Mouse (Mus musculus) kidney, adult 11 months (tissue): ENCODE measurements around the gene A030003K21Rik.
"Not testable (repeated sequence)": the region's sequence is repeated elsewhere in the genome, so short reads cannot be mapped to it uniquely, and the experiment has no call there.

Source experiments
- DNase-seq: peaks from one replicate; pipeline ENCODE4 v3.0.0; 2022

The A030003K21Rik gene

GRCm38 (mm10) chr1:82943295-82943694 lies at the start of gene A030003K21Rik:
A030003K21Rik (minus strand) TSS chr1:82943388.
- not testable (repeated sequence) for DNase-seq

- peak; percentile 78 for DNase-seq
Observed at GRCm38 (mm10) chr1:82992093-82992492, 48.9 kb upstream of the A030003K21Rik start.

- DNase-seq: no peak
Observed at GRCm38 (mm10) chr1:82991596-82991995, 48.4 kb upstream of the A030003K21Rik start.

GRCm38 (mm10) chr1:82991062-82991461 lies 47.9 kb upstream of the A030003K21Rik start:
- peak; percentile 28 for DNase-seq

- no peak for DNase-seq
Observed at GRCm38 (mm10) chr1:82987530-82988198, 44.5 kb upstream of the A030003K21Rik start.

- no peak for DNase-seq
Observed at GRCm38 (mm10) chr1:82986738-82987137, 43.5 kb upstream of the A030003K21Rik start.

- DNase-seq: no peak
Observed at GRCm38 (mm10) chr1:82977840-82978239, 34.7 kb upstream of the A030003K21Rik start.

- DNase-seq: no peak
Observed at GRCm38 (mm10) chr1:82975750-82976149, 32.6 kb upstream of the A030003K21Rik start.

GRCm38 (mm10) chr1:82974342-82974741 lies 31.2 kb upstream of the A030003K21Rik start:
- no peak for DNase-seq

GRCm38 (mm10) chr1:82973901-82974300 lies 30.7 kb upstream of the A030003K21Rik start:
- no peak for DNase-seq

- no peak for DNase-seq
Observed at GRCm38 (mm10) chr1:82973244-82973643, 30.1 kb upstream of the A030003K21Rik start.

- no peak for DNase-seq
Observed at GRCm38 (mm10) chr1:82972046-82972445, 28.9 kb upstream of the A030003K21Rik start.

- DNase-seq: no peak
Observed at GRCm38 (mm10) chr1:82966413-82966812, 23.2 kb upstream of the A030003K21Rik start.

- no peak for DNase-seq
Observed at GRCm38 (mm10) chr1:82959870-82960385, 16.7 kb upstream of the A030003K21Rik start, which contains the start of gene Gm47955. Gm47955 (plus strand) TSS chr1:82960286.

- not testable (repeated sequence) for DNase-seq
Observed at GRCm38 (mm10) chr1:82955913-82956312, 12.7 kb upstream of the A030003K21Rik start, which contains the start of gene Gm7544. Gm7544 (minus strand) TSS chr1:82956013.

GRCm38 (mm10) chr1:82948601-82949000 lies 5.4 kb upstream of the A030003K21Rik start:
- no peak for DNase-seq

GRCm38 (mm10) chr1:82946029-82946428 lies 2.8 kb upstream of the A030003K21Rik start:
- not testable (repeated sequence) for DNase-seq

GRCm38 (mm10) chr1:82942505-82942904 lies 683 bp downstream of the A030003K21Rik start:
- not testable (repeated sequence) for DNase-seq

- peak; percentile 66 for DNase-seq
Observed at GRCm38 (mm10) chr1:82938666-82939065, 4.5 kb downstream of the A030003K21Rik start.

- not testable (repeated sequence) for DNase-seq
Observed at GRCm38 (mm10) chr1:82931326-82931725, 11.9 kb downstream of the A030003K21Rik start, which contains the start of gene Gm6217. Gm6217 (minus strand) TSS chr1:82931399.

GRCm38 (mm10) chr1:82930558-82930957 lies 12.6 kb downstream of the A030003K21Rik start:
- DNase-seq: not testable (repeated sequence)

- DNase-seq: no peak
Observed at GRCm38 (mm10) chr1:82924650-82925049, 18.5 kb downstream of the A030003K21Rik start, which contains the start of gene A030014E15Rik. A030014E15Rik (plus strand) TSS chr1:82924917.

- not testable (repeated sequence) for DNase-seq
Observed at GRCm38 (mm10) chr1:82913434-82913833, 29.8 kb downstream of the A030003K21Rik start.

- DNase-seq: no peak
Observed at GRCm38 (mm10) chr1:82913025-82913424, 30.2 kb downstream of the A030003K21Rik start, which contains the start of gene A030005L19Rik. A030005L19Rik (plus strand) TSS chr1:82913325.
